Mouse (Mus musculus) heart, embryonic 16.5 days (tissue): ENCODE measurements around the gene Caps2. TPM values are rescaled to one million over a fixed set of nuclear protein-coding genes. Genes with fewer than 3 reads are reported as not detected.
"Not testable (repeated sequence)": the region's sequence is repeated elsewhere in the genome, so short reads cannot be mapped to it uniquely, and the experiment has no call there.

ENCODE experiments used
- ATAC-seq: fragments of 200-750 bp; cut with Nextera tagmentation; replicated peaks from 2 replicates; pipeline ENCODE4 v1.8.0; 2017; ENCODE audit warnings: moderate number of reproducible peaks; ENCODE audit not compliant: insufficient read depth, low FRiP score; ENCODE audit errors: extremely low read depth
- H3K27ac ChIP-seq: fragments of 300-500 bp; sonication (generic); 2 replicates; pipeline ENCODE4 v1.5.1; 2014; ENCODE audit warnings: mild to moderate bottlenecking, low read length, control low read depth, moderate library complexity
- H3K27me3 ChIP-seq: fragments of 300-500 bp; sonication (generic); 2 replicates; pipeline ENCODE4 v1.6.1; 2014; ENCODE audit warnings: low read length, mixed read lengths; ENCODE audit not compliant: control insufficient read depth, insufficient read depth
- H3K36me3 ChIP-seq: fragments of 300-500 bp; sonication (generic); 2 replicates; pipeline ENCODE4 v1.6.1; 2014; ENCODE audit not compliant: control insufficient read depth, insufficient read depth
- H3K4me1 ChIP-seq: fragments of 300-500 bp; sonication (generic); 2 replicates; pipeline ENCODE4 v1.6.1; 2014; ENCODE audit warnings: low read length, mixed read lengths; ENCODE audit not compliant: control insufficient read depth, insufficient read depth
- H3K4me2 ChIP-seq: fragments of 300-500 bp; sonication (generic); 2 replicates; pipeline ENCODE4 v1.6.1; 2014; ENCODE audit warnings: low read depth, mild to moderate bottlenecking, control low read depth, low read length
- H3K4me3 ChIP-seq: fragments of 300-500 bp; sonication (generic); 2 replicates; pipeline ENCODE4 v1.5.1; 2014; ENCODE audit warnings: mild to moderate bottlenecking, control low read depth, low read length
- H3K9ac ChIP-seq: fragments of 300-500 bp; sonication (generic); 2 replicates; pipeline ENCODE4 v1.6.1; 2014; ENCODE audit warnings: low read length, control low read depth
- H3K9me3 ChIP-seq: fragments of 300-500 bp; sonication (generic); replicated peaks from 2 replicates; pipeline ENCODE4 v1.6.1; 2016; ENCODE audit warnings: low read length; ENCODE audit not compliant: control insufficient read depth
- WGBS: fragments of 180-500 bp; shearing (Covaris S2); extraction: QIAGEN DNeasy Blood & Tissue Kit; methylation state at CpG from one replicate; pipeline ENCODE4 v1.1.7; 2014; 5-methylcytosine and 5-hydroxymethylcytosine counted together
- polyA plus RNA-seq: library from polyadenylated mRNA; unstranded; fragments of >200 nt; fragmentation: Nextera tagmentation; extraction: Ambion mirVana; gene quantifications from 2 replicates; pipeline ENCODE4 v1.2.1, GENCODE M21; 2015

The Caps2 gene
- polyA plus RNA-seq, 1 experiment from 2014 or later: 0.18 TPM

DNA sequence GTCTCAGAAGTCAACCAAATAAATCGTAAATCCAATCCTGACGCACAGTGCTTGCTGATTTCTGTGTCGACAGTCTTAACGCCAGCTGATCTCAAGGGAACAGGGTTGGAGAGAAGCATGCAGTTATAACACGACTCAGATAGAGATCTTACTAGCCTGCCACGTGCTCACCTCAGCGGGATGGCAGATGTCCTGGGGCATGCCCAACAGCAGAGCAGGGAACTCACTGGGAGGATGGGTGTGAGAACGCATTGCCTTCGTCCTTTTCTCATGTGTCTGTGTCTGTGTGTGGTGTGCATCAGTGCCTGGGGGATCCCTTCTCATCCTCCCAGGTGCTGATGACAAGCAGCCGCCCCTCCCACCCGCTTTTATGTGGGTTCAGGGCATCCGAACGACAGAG is 13.6 kb downstream of the Caps2 start:
- H3K4me2 ChIP-seq, H3K27ac ChIP-seq, H3K9ac ChIP-seq, H3K36me3 ChIP-seq, H3K4me1 ChIP-seq, H3K9me3 ChIP-seq, H3K4me3 ChIP-seq, ATAC-seq, H3K27me3 ChIP-seq: not testable (repeated sequence)
- 30% methylated on average over 12 of the region's 13 CpGs for WGBS

- H3K4me2 ChIP-seq, ATAC-seq, H3K9me3 ChIP-seq, H3K27me3 ChIP-seq, H3K9ac ChIP-seq, H3K36me3 ChIP-seq, H3K4me1 ChIP-seq, H3K4me3 ChIP-seq, H3K27ac ChIP-seq: not testable (repeated sequence)
- 80% methylated on average over 2 of the region's 2 CpGs for WGBS
Observed at GRCm38 (mm10) chr10:112193919-112194318, 30.5 kb downstream of the Caps2 start.

DNA sequence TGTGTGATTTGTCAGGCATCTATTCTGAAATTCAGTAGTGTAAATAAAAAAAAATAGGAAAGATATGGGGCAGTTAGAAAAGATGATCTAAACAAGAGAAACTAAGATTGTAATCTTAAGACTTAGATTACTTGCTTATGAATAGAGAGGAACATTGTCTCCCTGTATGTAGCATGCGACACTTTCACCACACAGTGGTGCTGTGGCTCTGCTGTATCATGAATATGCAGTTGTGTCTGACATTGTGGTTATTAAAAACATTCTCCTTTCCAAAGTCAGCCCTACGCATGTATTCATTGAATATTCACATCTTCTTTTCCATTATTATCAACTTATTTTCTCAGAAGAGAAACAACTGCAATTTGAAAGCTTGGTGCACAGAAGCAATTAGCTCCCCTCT is 40.0 kb downstream of the Caps2 start:
- no peaks in the 10 kb centered on the region for H3K4me1 ChIP-seq
- 61% methylated on average over 2 of the region's 2 CpGs for WGBS
- no peaks in the 10 kb centered on the region for H3K27me3 ChIP-seq
- no peak overlapping the region for H3K9ac ChIP-seq
- no peaks in the 10 kb centered on the region for H3K36me3 ChIP-seq
- H3K9me3 ChIP-seq: no peaks in the 10 kb centered on the region
- ATAC-seq: no peak
- no peak overlapping the region for H3K4me2 ChIP-seq
- no peak overlapping the region for H3K4me3 ChIP-seq
- H3K27ac ChIP-seq: no peak overlapping the region

DNA sequence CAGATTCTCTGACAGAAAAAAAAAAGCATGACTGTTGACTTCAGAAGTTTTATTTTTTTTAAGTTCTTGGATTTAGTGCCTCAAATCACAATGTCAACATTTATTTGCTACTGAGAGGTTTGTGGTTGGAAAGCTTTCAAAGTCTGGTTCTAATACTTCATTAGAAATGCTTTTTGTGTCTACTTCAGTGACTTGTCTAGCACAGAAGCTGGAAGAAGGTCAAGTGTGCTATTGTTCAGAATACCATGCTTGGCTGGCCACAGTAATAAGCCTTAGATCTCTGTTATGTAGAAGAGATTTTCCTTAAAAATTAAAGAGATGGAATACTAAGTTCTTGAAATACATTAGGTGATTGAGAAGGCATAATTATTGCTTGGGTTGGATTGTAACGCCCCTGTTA is 63.7 kb downstream of the Caps2 start:
- 57% methylated on average over 1 of the region's 1 CpGs for WGBS
- no peaks in the 10 kb centered on the region for H3K4me1 ChIP-seq
- H3K36me3 ChIP-seq: no peaks in the 10 kb centered on the region
- no peaks in the 10 kb centered on the region for H3K9me3 ChIP-seq
- H3K4me3 ChIP-seq: no peak overlapping the region
- no peak overlapping the region for H3K4me2 ChIP-seq
- no peak for ATAC-seq
- H3K27me3 ChIP-seq: no peaks in the 10 kb centered on the region
- no peak overlapping the region for H3K27ac ChIP-seq
- no peak overlapping the region for H3K9ac ChIP-seq

- not testable (repeated sequence) for H3K27ac ChIP-seq, H3K27me3 ChIP-seq, H3K4me3 ChIP-seq, H3K36me3 ChIP-seq, H3K9ac ChIP-seq, H3K4me1 ChIP-seq, ATAC-seq, H3K4me2 ChIP-seq, H3K9me3 ChIP-seq
- 56% methylated on average over 6 of the region's 6 CpGs for WGBS
Observed at GRCm38 (mm10) chr10:112229091-112229843, 65.8 kb downstream of the Caps2 start.

- H3K4me2 ChIP-seq, H3K9me3 ChIP-seq, H3K27me3 ChIP-seq, H3K4me3 ChIP-seq, H3K4me1 ChIP-seq, ATAC-seq, H3K27ac ChIP-seq, H3K9ac ChIP-seq, H3K36me3 ChIP-seq: not testable (repeated sequence)
- WGBS: 29% methylated on average over 1 of the region's 1 CpGs
Observed at GRCm38 (mm10) chr10:112232733-112233132, 69.3 kb downstream of the Caps2 start.

GRCm38 (mm10) chr10:112235396-112235940 is 72.0 kb downstream of the Caps2 start:
- WGBS: 74% methylated on average over 5 of the region's 5 CpGs
- H3K9ac ChIP-seq, H3K4me1 ChIP-seq, ATAC-seq, H3K27ac ChIP-seq, H3K4me3 ChIP-seq, H3K27me3 ChIP-seq, H3K4me2 ChIP-seq, H3K9me3 ChIP-seq, H3K36me3 ChIP-seq: not testable (repeated sequence)

DNA sequence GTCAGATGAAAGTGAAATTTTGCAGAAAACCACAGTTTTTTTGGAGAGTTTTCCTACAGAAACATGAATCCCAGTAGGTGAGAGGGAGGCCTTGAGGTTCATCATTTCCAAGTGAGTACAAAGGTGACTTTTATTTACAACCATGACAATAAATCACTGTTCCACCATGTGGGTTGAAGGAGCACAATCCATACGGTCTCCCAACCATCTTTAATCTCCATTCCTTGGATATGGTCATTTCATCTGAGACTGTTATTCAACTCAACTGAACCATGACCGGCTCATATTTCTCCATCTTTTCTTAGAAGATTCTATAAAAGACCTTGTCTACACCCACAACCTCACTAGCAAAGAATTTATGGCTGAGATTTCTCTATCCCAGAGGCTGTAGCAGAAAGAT is 84.9 kb downstream of the Caps2 start:
- Histone ChIP-seq H3K4me3 (no peak overlapping the region), H3K4me1 (no peaks in the 10 kb centered on the region), H3K27me3 (no peaks in the 10 kb centered on the region), H3K4me2 (no peak overlapping the region), H3K9me3 (no peaks in the 10 kb centered on the region), H3K27ac (no peak overlapping the region), H3K9ac (no peak overlapping the region), H3K36me3 (no peaks in the 10 kb centered on the region)
- WGBS: 85% methylated on average over 2 of the region's 2 CpGs
- no peak for ATAC-seq

- Histone ChIP-seq H3K9ac (no peak overlapping the region), H3K4me3 (no peak overlapping the region), H3K36me3 (no peaks in the 10 kb centered on the region), H3K27ac (no peak overlapping the region), H3K9me3 (no peaks in the 10 kb centered on the region), H3K4me1 (no peaks in the 10 kb centered on the region), H3K4me2 (no peak overlapping the region), H3K27me3 (no peaks in the 10 kb centered on the region; the same call in 1 of the 2 replicates)
- 77% methylated on average over 3 of the region's 3 CpGs for whole genome bisulfite sequencing
- no peak for ATAC-seq
Observed at GRCm38 (mm10) chr10:112263467-112263866, 100.0 kb downstream of the Caps2 start.
